Mouse (Mus musculus): Measurements from ENCODE around the gene Krt18. TPM values are rescaled to one million over a fixed set of nuclear protein-coding genes. Genes with fewer than 3 reads are reported as not detected.

The Krt18 gene
- polyA plus RNA-seq, 1 experiment from 2014 or later: 24.8 TPM

GRCm38 (mm10) chr15:102012260-102012765, 15.7 kb upstream of the Krt18 start:
- ChIA-PET CTCF (interaction anchor here (1.3 to 1.9 kb wide), 2 partner anchors 40 to 53 kb away, joined by 3 to 6 read pairs; no protein-coding TSS in a partner anchor), POLR2A (interaction anchor here (1.1 kb wide), 1 partner anchor 10 kb away, joined by 3 read pairs; no protein-coding TSS in a partner anchor)
- ATAC-seq (no peak), DNase-seq (ENCODE audit: low read depth, low spot score) (no peak)
- no peaks in the 10 kb centered on the region for H3K27me3 ChIP-seq
- no peak for TF ChIP-seq CTCF (IDR thresholded peaks at IDR 0.05)
- in situ Hi-C loops (cut with MboI; ENCODE audit: low pct_unique_long_range_greater_than_20kb): no loop called here

DNA sequence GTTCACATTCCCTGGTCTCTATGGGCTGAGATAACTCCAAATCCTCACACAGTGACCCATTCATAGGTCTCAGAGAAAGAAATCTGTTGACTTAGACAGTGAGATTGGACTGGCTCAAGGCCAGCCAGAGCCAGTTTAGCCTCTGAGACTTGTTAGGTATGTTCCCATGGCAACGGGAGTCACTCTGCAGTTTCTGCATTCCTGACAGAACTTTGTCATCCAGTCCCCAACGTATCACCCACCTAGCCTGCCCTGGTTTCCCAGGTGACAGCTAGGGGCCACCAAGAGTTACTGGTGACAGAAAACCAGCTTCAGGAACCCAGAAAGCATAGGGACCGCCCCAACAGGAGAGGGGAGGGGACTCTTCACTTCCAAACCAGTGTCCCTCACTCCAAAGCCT, 14.3 kb upstream of the Krt18 start:
- TF ChIP-seq CTCF (IDR thresholded peaks at IDR 0.05): no peak
- ChIA-PET CTCF (interaction anchor here (0.8 to 1.3 kb wide), 2 partner anchors 20 to 39 kb away, joined by 3 read pairs; no protein-coding TSS in a partner anchor), POLR2A (interaction anchor here (0.9 kb wide), 1 partner anchor 38 kb away, joined by 5 read pairs; no protein-coding TSS in a partner anchor)
- peak; percentile 67 for DNase-seq (ENCODE audit: low read depth, low spot score)
- no peaks in the 10 kb centered on the region for H3K27me3 ChIP-seq
- in situ Hi-C loops (cut with MboI; ENCODE audit: low pct_unique_long_range_greater_than_20kb): no loop called here
- ATAC-seq: peak; percentile 10

GRCm38 (mm10) chr15:102014848-102015247, 13.1 kb upstream of the Krt18 start:
- ATAC-seq (no peak), DNase-seq (ENCODE audit: low read depth, low spot score) (no peak)
- in situ Hi-C loops (cut with MboI; ENCODE audit: low pct_unique_long_range_greater_than_20kb): no loop called here
- ChIA-PET POLR2A (no interaction called here), CTCF (no interaction called here)
- no peaks in the 10 kb centered on the region for H3K27me3 ChIP-seq
- no peak for TF ChIP-seq CTCF (IDR thresholded peaks at IDR 0.05)

- DNase-seq (ENCODE audit: low read depth, low spot score) (peak; percentile 91), ATAC-seq (peak; percentile 85)
- ChIA-PET POLR2A (no interaction called here), CTCF (interaction anchor here (1.9 kb wide), 1 partner anchor 13 kb away, joined by 4 read pairs; no protein-coding TSS in a partner anchor)
- TF ChIP-seq CTCF (IDR thresholded peaks at IDR 0.05): no peak
- H3K27me3 ChIP-seq: no peaks in the 10 kb centered on the region
- in situ Hi-C loops (cut with MboI; ENCODE audit: low pct_unique_long_range_greater_than_20kb): no loop called here
These were observed 11.9 kb upstream of the Krt18 start for GRCm38 (mm10) chr15:102016096-102016495.

- ChIA-PET POLR2A (no interaction called here), CTCF (interaction anchor here (1.9 kb wide), 1 partner anchor 13 kb away, joined by 4 read pairs; no protein-coding TSS in a partner anchor)
- no peak for ATAC-seq
- in situ Hi-C loops (cut with MboI; ENCODE audit: low pct_unique_long_range_greater_than_20kb): no loop called here
- no peaks in the 10 kb centered on the region for H3K27me3 ChIP-seq
- TF ChIP-seq CTCF (IDR thresholded peaks at IDR 0.05): no peak
- DNase-seq (ENCODE audit: low read depth, low spot score): no peak
These were observed 11.2 kb upstream of the Krt18 start for GRCm38 (mm10) chr15:102016787-102017186.

DNA sequence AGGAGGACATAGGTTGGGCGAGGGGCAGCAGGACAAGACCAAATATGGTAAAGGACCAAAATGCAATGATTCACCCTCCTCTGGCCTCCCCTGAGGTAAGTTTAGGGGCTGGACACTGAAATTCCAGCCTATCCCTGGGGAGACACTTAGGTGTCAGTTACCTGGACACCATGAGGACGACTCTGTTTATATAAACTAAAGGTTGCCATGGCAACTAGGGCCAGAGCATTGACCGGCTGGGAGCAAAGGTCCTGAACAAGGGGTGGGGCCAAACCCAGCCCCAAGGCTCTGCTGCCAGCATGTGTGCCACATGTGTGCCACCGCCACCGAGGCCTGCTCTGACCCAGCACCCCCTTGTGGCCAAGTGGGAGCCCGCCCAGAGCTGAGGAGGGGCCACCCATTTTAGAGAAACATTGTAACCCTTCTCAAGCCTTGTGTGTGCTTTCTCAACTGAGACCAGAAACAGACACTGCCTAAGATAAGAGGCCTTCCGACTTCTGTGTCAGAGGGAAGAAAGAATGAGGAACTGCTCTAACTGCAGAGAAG, 10.0 kb upstream of the Krt18 start:
- TF ChIP-seq CTCF (IDR thresholded peaks at IDR 0.05): no peak
- ATAC-seq (peak; percentile 7), DNase-seq (ENCODE audit: low read depth, low spot score) (no peak)
- CTCF ChIA-PET: interaction anchor here (1.6 kb wide), 1 partner anchor 13 kb away, joined by 3 read pairs; the partner anchor contains the start of gene Krt8
- in situ Hi-C loops (cut with MboI; ENCODE audit: low pct_unique_long_range_greater_than_20kb): no loop called here
- no peaks in the 10 kb centered on the region for H3K27me3 ChIP-seq
- POLR2A ChIA-PET: no interaction called here

GRCm38 (mm10) chr15:102022481-102022880, 5.5 kb upstream of the Krt18 start:
- H3K27me3 ChIP-seq: no peaks in the 10 kb centered on the region
- ChIA-PET POLR2A (no interaction called here), CTCF (interaction anchor here (1.0 to 1.2 kb wide), 2 partner anchors 14 to 17 kb away, joined by 3 to 4 read pairs; no protein-coding TSS in a partner anchor)
- DNase-seq (ENCODE audit: low read depth, low spot score) (no peak), ATAC-seq (no peak)
- TF ChIP-seq CTCF (IDR thresholded peaks at IDR 0.05): no peak
- in situ Hi-C loops (cut with MboI; ENCODE audit: low pct_unique_long_range_greater_than_20kb): no loop called here

GRCm38 (mm10) chr15:102023888-102024287, 4.1 kb upstream of the Krt18 start:
- ATAC-seq (no peak), DNase-seq (ENCODE audit: low read depth, low spot score) (no peak)
- POLR2A ChIA-PET: no interaction called here
- in situ Hi-C loops (cut with MboI; ENCODE audit: low pct_unique_long_range_greater_than_20kb): no loop called here
- no peak for TF ChIP-seq CTCF (IDR thresholded peaks at IDR 0.05)
- H3K27me3 ChIP-seq: no peaks in the 10 kb centered on the region
- CTCF ChIA-PET: interaction anchor here (1.3 to 2.3 kb wide), 2 partner anchors 9 to 42 kb away, joined by 3 to 6 read pairs; no protein-coding TSS in a partner anchor

DNA sequence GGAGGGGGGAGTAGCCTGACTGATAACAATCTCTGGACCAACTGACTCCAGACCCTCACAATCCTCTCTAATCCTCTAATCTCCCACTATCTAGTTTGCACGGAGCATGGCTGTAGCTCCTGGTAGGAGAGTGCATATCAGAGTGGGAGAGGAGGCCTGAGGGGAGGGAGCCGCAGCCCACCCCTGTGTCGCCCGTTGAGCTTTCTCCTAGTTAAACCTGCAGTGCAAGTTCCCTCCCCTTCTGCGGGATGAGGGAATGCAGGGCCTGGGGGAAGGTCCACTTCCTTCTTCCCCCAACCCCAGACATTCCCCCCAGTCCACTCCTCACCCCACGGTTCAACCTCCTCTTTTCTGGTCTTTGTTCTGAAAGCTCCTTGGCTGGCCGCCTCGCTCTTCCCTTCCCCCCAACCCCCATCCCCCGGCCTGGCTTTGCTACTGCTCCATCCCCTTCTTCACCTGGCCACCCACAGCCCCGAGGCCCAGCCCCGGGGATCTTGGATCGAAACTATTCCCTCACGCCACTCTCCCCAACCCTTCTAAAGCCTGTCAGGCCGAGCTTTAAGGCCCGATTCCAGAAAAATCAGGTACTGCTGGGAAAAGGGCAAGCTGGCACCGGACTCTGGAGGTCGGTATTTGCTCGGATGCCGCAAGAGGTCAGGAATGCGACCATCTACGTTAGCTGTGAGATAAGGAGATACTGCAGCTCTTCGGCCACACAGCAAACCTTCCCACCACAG, 2.7 kb upstream of the Krt18 start:
- ChIA-PET POLR2A (interaction anchor here (0.7 kb wide), 1 partner anchor 23 kb away, joined by 3 read pairs; no protein-coding TSS in a partner anchor), CTCF (interaction anchor here (0.7 to 2.3 kb wide), 7 partner anchors 8 to 56 kb away, joined by 3 to 6 read pairs (median 3); partner anchors contain the start of gene Eif4b)
- no peaks in the 10 kb centered on the region for H3K27me3 ChIP-seq
- in situ Hi-C loops (cut with MboI; ENCODE audit: low pct_unique_long_range_greater_than_20kb): no loop called here
- ATAC-seq (no peak), DNase-seq (ENCODE audit: low read depth, low spot score) (no peak)
- TF ChIP-seq CTCF (IDR thresholded peaks at IDR 0.05): no peak

DNA sequence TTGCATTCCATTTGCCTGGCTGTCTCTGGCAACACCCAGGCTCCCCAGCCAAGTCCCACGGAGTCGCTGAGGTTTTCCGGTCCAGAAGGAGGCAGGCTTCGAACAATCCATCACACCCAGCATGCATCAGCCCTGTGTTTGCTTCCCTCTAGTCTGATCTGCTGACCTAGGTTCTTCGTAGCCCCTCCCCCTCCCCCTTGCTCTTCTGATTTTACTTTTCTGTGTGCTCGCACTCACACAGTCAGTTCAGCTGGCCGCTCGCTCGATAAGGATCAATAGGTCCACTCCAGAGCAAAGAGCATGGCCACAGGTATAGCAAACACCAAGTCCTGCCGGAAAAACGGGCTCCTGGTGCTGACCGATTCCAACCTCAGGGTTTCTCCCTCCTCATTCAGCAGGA, 1.6 kb upstream of the Krt18 start:
- TF ChIP-seq CTCF (IDR thresholded peaks at IDR 0.05): no peak
- POLR2A ChIA-PET: interaction anchor here (0.7 kb wide), 1 partner anchor 17 kb away, joined by 3 read pairs; no protein-coding TSS in a partner anchor
- DNase-seq (ENCODE audit: low read depth, low spot score) (no peak), ATAC-seq (no peak)
- CTCF ChIA-PET: no interaction called here
- in situ Hi-C loops (cut with MboI; ENCODE audit: low pct_unique_long_range_greater_than_20kb): no loop called here
- H3K27me3 ChIP-seq: no peaks in the 10 kb centered on the region
